Mouse (Mus musculus) frontal cortex, adult 2 months (tissue): ENCODE results near the gene Mfsd6. TPM values are rescaled to one million over a fixed set of nuclear protein-coding genes. Genes with fewer than 3 reads are reported as not detected.

Experiments
- DNase-seq, 2 experiments: peaks; one replicate each; pipeline ENCODE4 v3.0.0; 2022; ENCODE audit warnings: low spot score in 1 of 2; ENCODE audit errors: extremely low spot score in 1 of 2
- polyA plus RNA-seq: library from polyadenylated mRNA; depleted of rRNA; stranded (reverse); fragments of >200 nt; gene quantifications from 2 replicates; pipeline ENCODE4 v1.2.3, GENCODE M21; 2012; rRNA removed

The Mfsd6 gene
- 37.8 and 42.4 TPM in 2 replicates for polyA plus RNA-seq

- peak in 1 of 2 experiments; percentile 45 for DNase-seq
These were observed at the start of gene Mfsd6 for GRCm38 (mm10) chr1:52727056-52727900. Gene Mfsd6, minus strand, starts transcription at chr1:52727462.

GRCm38 (mm10) chr1:52765176-52766111 is 38.2 kb upstream of the Mfsd6 start:
- no peak for DNase-seq

- peak in 1 of 2 experiments; percentile 6 for DNase-seq
These were observed 36.9 kb upstream of the Mfsd6 start for GRCm38 (mm10) chr1:52763894-52764809.

GRCm38 (mm10) chr1:52758174-52758573 is 30.9 kb upstream of the Mfsd6 start:
- DNase-seq: no peak

GRCm38 (mm10) chr1:52754331-52754730 is 27.1 kb upstream of the Mfsd6 start:
- DNase-seq: no peak

- no peak for DNase-seq
These were observed 26.6 kb upstream of the Mfsd6 start for GRCm38 (mm10) chr1:52753828-52754227.

- peak; percentile 14 to 36 for DNase-seq
These were observed 25.4 kb upstream of the Mfsd6 start for GRCm38 (mm10) chr1:52752706-52753105.

- DNase-seq: no peak
These were observed 24.4 kb upstream of the Mfsd6 start for GRCm38 (mm10) chr1:52751634-52752033.

GRCm38 (mm10) chr1:52749978-52750377 is 22.7 kb upstream of the Mfsd6 start:
- DNase-seq: no peak

GRCm38 (mm10) chr1:52748260-52748659 is 21.0 kb upstream of the Mfsd6 start:
- peak in 1 of 2 experiments; percentile 85 for DNase-seq

GRCm38 (mm10) chr1:52742567-52742966 is 15.3 kb upstream of the Mfsd6 start:
- no peak for DNase-seq

GRCm38 (mm10) chr1:52734208-52734607 is 6.9 kb upstream of the Mfsd6 start:
- DNase-seq: no peak

- no peak for DNase-seq
These were observed 3.0 kb upstream of the Mfsd6 start for GRCm38 (mm10) chr1:52730258-52730657.

GRCm38 (mm10) chr1:52728857-52729489 is 1.7 kb upstream of the Mfsd6 start:
- no peak for DNase-seq

- peak in 1 of 2 experiments; percentile 42 for DNase-seq
These were observed 749 bp downstream of the Mfsd6 start for GRCm38 (mm10) chr1:52726371-52727055.

GRCm38 (mm10) chr1:52722586-52722985 is 4.7 kb downstream of the Mfsd6 start:
- DNase-seq: peak in 1 of 2 experiments; percentile 57

- DNase-seq: peak in 1 of 2 experiments; percentile 31
These were observed 8.2 kb downstream of the Mfsd6 start for GRCm38 (mm10) chr1:52719096-52719495.

- DNase-seq: peak in 1 of 2 experiments; percentile 28
These were observed 9.1 kb downstream of the Mfsd6 start for GRCm38 (mm10) chr1:52718068-52718748.
